Mouse (Mus musculus) kidney, postnatal 14 days (tissue): ENCODE measurements around the gene Fstl1.

ENCODE experiments used
- DNase-seq: peaks from one replicate; pipeline ENCODE4 v3.0.0; 2022; ENCODE audit warnings: mixed read lengths

Gene Fstl1

GRCm38 (mm10) chr16:37871112-37871715 is 94.5 kb downstream of the Fstl1 start:
- peak; percentile 63 for DNase-seq

DNA sequence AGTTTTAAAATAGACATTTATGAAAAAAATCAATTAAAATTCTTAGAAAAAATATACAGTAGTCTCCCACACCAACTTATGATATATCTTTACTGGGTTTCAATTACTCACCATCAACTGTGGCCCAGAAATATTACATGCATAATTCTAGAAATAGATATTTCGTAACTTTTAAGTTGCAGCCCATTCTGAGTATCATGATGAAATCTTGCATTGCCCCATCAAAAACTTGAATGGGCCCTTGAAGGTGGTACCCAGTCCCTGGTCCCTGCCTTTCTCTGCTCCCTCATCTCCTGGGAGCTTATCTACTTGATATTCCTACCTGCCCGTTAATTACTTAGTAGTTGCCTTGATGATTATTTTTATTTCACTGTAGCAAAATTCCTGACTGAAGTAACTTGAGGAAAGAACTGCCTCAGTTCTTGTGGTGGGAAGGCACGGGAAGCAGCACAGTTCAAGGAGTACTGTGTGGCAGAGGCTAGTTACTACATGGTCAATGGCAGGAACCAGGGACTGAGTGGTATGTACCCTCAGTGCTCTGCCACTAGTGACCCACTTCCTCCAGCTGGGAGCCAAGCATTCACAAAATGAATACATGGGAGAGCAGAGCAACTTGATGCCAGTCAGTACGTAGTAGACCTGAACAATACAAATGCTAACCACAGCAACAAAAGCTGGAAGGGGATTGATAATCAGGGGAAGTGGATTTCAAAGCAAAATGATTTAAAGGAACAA is 98.0 kb downstream of the Fstl1 start:
- no peak for DNase-seq

DNA sequence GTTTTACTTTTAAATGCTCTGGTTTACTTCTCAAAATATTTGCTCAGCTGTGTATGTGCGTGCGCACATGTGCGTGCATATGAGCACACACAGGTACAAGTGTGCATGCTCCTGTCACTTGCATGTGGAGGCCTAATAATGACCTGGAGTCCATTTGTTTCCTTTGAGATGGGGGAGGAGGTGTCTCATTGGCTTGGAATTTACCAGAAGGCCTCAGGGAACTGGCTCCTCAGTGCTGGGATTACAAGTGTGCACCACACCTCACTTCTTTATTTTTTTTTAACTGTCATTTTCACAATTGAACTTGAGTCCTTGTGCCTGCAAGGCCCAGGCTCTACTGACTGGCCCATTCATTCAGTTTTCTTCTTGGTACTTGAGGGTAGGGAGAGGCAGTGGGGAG is 100.7 kb downstream of the Fstl1 start:
- DNase-seq: no peak

DNA sequence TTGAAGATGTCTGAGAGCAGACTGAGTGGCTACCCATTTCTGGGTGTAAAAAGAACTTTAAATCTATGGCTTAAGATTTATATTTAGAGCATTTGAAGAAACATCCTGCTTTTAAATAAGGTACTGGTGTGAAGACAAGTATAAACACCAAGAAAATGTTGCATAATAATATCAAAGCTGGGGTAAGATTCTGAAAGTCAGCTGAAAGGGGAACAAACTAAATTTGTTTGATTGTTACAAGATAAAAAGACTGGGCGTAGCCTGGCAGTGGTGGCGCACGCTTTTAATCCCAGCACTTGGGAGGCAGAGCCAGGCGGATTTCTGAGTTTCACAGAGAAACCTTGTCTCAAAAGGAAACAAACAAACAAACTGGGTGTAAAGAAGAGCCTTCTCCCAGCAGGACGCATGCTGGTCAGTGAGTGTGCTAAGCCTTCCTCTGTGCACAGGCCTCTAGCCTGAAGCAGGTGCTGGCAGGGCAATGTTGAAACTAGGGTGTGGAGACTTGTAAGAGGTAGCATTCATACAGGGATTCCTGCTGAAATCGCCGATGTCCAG is 102.4 kb downstream of the Fstl1 start:
- DNase-seq: no peak

GRCm38 (mm10) chr16:37879750-37880419 is 103.2 kb downstream of the Fstl1 start:
- DNase-seq: no peak

- no peak for DNase-seq
Measured at GRCm38 (mm10) chr16:37881168-37881567, 104.5 kb downstream of the Fstl1 start.
